9 mouse cellular contexts compared by ENCODE assay signal in the genomic region with DNA sequence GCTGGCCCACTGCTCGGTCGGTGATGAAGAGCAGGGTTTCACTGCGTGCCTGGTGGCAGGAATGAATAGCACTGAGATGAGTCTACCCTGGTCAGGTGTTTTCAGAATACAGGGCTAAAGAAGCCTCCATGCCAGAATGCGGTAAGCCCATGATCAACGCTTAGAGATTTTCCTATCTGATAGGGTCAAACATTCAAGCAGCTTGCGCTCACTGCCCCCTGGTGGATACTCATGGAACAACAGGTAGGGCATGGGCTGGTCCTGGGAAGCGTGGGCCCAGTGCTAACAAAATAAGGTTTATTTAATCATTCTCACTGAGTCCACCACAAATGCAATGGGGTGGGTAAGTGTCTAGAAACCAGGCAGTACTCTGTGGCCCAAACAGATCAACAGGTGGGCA. TPM values are rescaled to one million over a fixed set of nuclear protein-coding genes. Genes with fewer than 3 reads are reported as not detected.
DNase-seq lines count a peak whose midpoint lies in the region; ATAC-seq and TF ChIP-seq lines count a peak whose summit lies in the region.
"Had no signal": no experiment of that assay in that cellular context is flagged by ENCODE, and none has a peak within 500 bp of the region (broad histone marks: within the 10 kb centered on the region; RNA-seq: fewer than 3 reads in every experiment).

No protein-coding gene starts in this region.

- no peak for ATAC-seq in G1E (ENCODE audit: extremely low read depth, insufficient number of reproducible peaks, low FRiP score, poor library complexity, severe bottlenecking)
- peak; percentile 52; the same call in 1 of the 2 replicates for ATAC-seq in erythroid progenitor cell, adult 5-6 weeks (replicated peaks; ENCODE audit: low FRiP score, poor library complexity, severe bottlenecking)

- H3K27ac ChIP-seq in hindbrain, embryonic 10.5 days: no peak overlapping the region
- H3K27ac ChIP-seq in layer of hippocampus, adult 2 months: no peak overlapping the region
- H3K27ac ChIP-seq: hindbrain, embryonic 15.5 days had no signal

- peak; percentile 45 for DNase-seq in G1E (ENCODE audit: low spot score)
- DNase-seq in brain, embryonic 14.5 days (ENCODE audit: low read depth): peak; percentile 70
- DNase-seq in hindbrain, embryonic 10.5 days (ENCODE audit: low spot score): peak; percentile 78
- DNase-seq in layer of hippocampus, adult 2 months (ENCODE audit: low spot score in 2 of 2): peak; percentile 72 to 88
- DNase-seq in lung, postnatal 10 days: peak; percentile 86
- peak; percentile 62 for DNase-seq in right cerebral cortex, adult 18-20 months
- peak; percentile 64 for DNase-seq in urinary bladder, adult 2 months (ENCODE audit: low spot score)

- H3K9me3 ChIP-seq in G1E (replicated peaks): no peaks in the 10 kb centered on the region
- H3K9me3 ChIP-seq in hindbrain, embryonic 10.5 days: no peaks in the 10 kb centered on the region
- H3K9me3 ChIP-seq: hindbrain, embryonic 15.5 days had no signal

- no peak overlapping the region for H3K4me3 ChIP-seq in G1E (ENCODE audit: low read depth, low read length)
- H3K4me3 ChIP-seq in hindbrain, embryonic 10.5 days: no peak overlapping the region
- H3K4me3 ChIP-seq in layer of hippocampus, adult 2 months: no peak overlapping the region
- H3K4me3 ChIP-seq: hindbrain, embryonic 15.5 days had no signal

- no peaks in the 10 kb centered on the region for H3K4me1 ChIP-seq in G1E (ENCODE audit: insufficient read depth, low read depth, low read length)
- peaks cover 11% of the 10 kb centered on the region; the same call in 1 of the 2 replicates for H3K4me1 ChIP-seq in hindbrain, embryonic 10.5 days (replicated peaks)

- 30% methylated on average over 7 of the region's 7 CpGs for WGBS in hindbrain, embryonic 10.5 days

- H3K36me3 ChIP-seq in G1E (replicated peaks): no peaks in the 10 kb centered on the region
- H3K36me3 ChIP-seq in hindbrain, embryonic 10.5 days: no peaks in the 10 kb centered on the region
- H3K36me3 ChIP-seq: hindbrain, embryonic 15.5 days had no signal

- 0 out of 2 replicates have a peak, but pooled peaks cover 3% of the 10 kb centered on the region for H3K27me3 ChIP-seq in G1E (ENCODE audit: insufficient read depth, low read length)
- no peaks in the 10 kb centered on the region for H3K27me3 ChIP-seq in hindbrain, embryonic 10.5 days (ENCODE audit: insufficient read depth, poor library complexity, severe bottlenecking)
- H3K27me3 ChIP-seq: hindbrain, embryonic 15.5 days had no signal

- TF ChIP-seq POLR2A in brain, embryonic 14.5 days (IDR thresholded peaks at IDR 0.05; ENCODE audit: borderline replicate concordance, extremely low read depth, insufficient read depth, insufficient read length, poor library complexity, severe bottlenecking): no peak

- TF ChIP-seq CTCF in G1E (IDR thresholded peaks at IDR 0.05; ENCODE audit: low read depth, low read length): peak; percentile 88
- TF ChIP-seq CTCF in brain, embryonic 14.5 days (IDR thresholded peaks at IDR 0.05; ENCODE audit: borderline replicate concordance, extremely low read depth, insufficient read depth, insufficient read length): peak; percentile 92
- TF ChIP-seq CTCF in layer of hippocampus, adult 2 months (conservative IDR thresholded peaks at IDR 0.05): peak; percentile 98

RNA-seq across cellular contexts. Expression of a gene that starts 18.6 kb away (rescaled TPM):
- total RNA-seq in G1E (2014; fragmentation: Nextera tagmentation): not detected in 2 replicates
- total RNA-seq in G1E (2017): not detected in 2 replicates
- polyA plus RNA-seq in G1E (2012): not detected in 2 replicates
- 5.0 and 7.2 TPM in 2 replicates for polyA plus RNA-seq in brain, embryonic 14.5 days (2012; rRNA removed)
- not detected in 2 replicates for total RNA-seq in erythroid progenitor cell, adult 5-6 weeks (2015; ENCODE audit: low replicate concordance)
- not detected in 2 replicates for total RNA-seq in erythroid progenitor cell, adult 5-6 weeks (2017; ENCODE audit: low replicate concordance)
- polyA plus RNA-seq in hindbrain, embryonic 10.5 days (2016; fragmentation: Nextera tagmentation; extraction: Ambion mirVana): 1.1 and 1.3 TPM in 2 replicates
- 1 to 10 TPM; 1.3 to 1.4 TPM for total RNA-seq in layer of hippocampus, adult 2 months (2021)
- 47.2 and 53.2 TPM in 2 replicates for polyA plus RNA-seq in urinary bladder, adult 2 months (2012; rRNA removed)

RNA-seq across cellular contexts. Expression of a gene that starts 35.9 kb away (rescaled TPM):
- total RNA-seq in G1E (2014; fragmentation: Nextera tagmentation) (not detected in 2 replicates), G1E (2017) (0.16 TPM in 1 of 2 replicates, not detected in the other)
- not detected in 2 replicates for polyA plus RNA-seq in G1E (2012)
- 6.2 and 8.2 TPM in 2 replicates for polyA plus RNA-seq in brain, embryonic 14.5 days (2012; rRNA removed)
- not detected in 2 replicates for total RNA-seq in erythroid progenitor cell, adult 5-6 weeks (2015; ENCODE audit: low replicate concordance)
- not detected in 2 replicates for total RNA-seq in erythroid progenitor cell, adult 5-6 weeks (2017; ENCODE audit: low replicate concordance)
- 37.4 and 45.5 TPM in 2 replicates for polyA plus RNA-seq in hindbrain, embryonic 10.5 days (2016; fragmentation: Nextera tagmentation; extraction: Ambion mirVana)
- 10 to 100 TPM; 10.8 to 15.5 TPM for total RNA-seq in layer of hippocampus, adult 2 months (2021)
- 3.3 and 4.0 TPM in 2 replicates for polyA plus RNA-seq in urinary bladder, adult 2 months (2012; rRNA removed)

RNA-seq across cellular contexts. Expression of a gene that starts 59.1 kb away (rescaled TPM):
- total RNA-seq in G1E (2014; fragmentation: Nextera tagmentation): 40.8 and 42.8 TPM in 2 replicates
- total RNA-seq in G1E (2017): 55.4 and 63.1 TPM in 2 replicates
- 4.0 and 5.2 TPM in 2 replicates for polyA plus RNA-seq in G1E (2012)
- polyA plus RNA-seq in brain, embryonic 14.5 days (2012; rRNA removed): 7.9 and 17.1 TPM in 2 replicates
- total RNA-seq in erythroid progenitor cell, adult 5-6 weeks (2015; ENCODE audit: low replicate concordance): 8.8 and 20.5 TPM in 2 replicates
- total RNA-seq in erythroid progenitor cell, adult 5-6 weeks (2017; ENCODE audit: low replicate concordance): 44.4 and 47.6 TPM in 2 replicates
- polyA plus RNA-seq in hindbrain, embryonic 10.5 days (2016; fragmentation: Nextera tagmentation; extraction: Ambion mirVana): 53.5 and 54.6 TPM in 2 replicates
- total RNA-seq in layer of hippocampus, adult 2 months (2021): 10 to 100 TPM; 54.2 to 54.9 TPM
- polyA plus RNA-seq in urinary bladder, adult 2 months (2012; rRNA removed): 10.0 and 21.3 TPM in 2 replicates
